Mouse (Mus musculus) forebrain, postnatal 0 days (tissue): Measurements from ENCODE around the gene Nfam1. TPM values are rescaled to one million over a fixed set of nuclear protein-coding genes. Genes with fewer than 3 reads are reported as not detected.

Experiments used
- ATAC-seq: fragments of 200-750 bp; cut with Nextera tagmentation; 2 replicates; pipeline ENCODE4 v1.8.0; 2017; ENCODE audit warnings: mild to moderate bottlenecking, moderate library complexity
- DNase-seq: peaks from one replicate; pipeline ENCODE4 v3.0.0-alpha.2; 2015
- H3K27ac ChIP-seq: fragments of 300-500 bp; sonication (generic); 2 replicates; pipeline ENCODE4 v1.5.1; 2014; ENCODE audit warnings: low read depth, mild to moderate bottlenecking, antibody characterized with exemption, low read length, moderate library complexity, mixed read lengths
- H3K27me3 ChIP-seq: fragments of 300-500 bp; sonication (generic); 2 replicates; pipeline ENCODE4 v1.6.1; 2014; ENCODE audit warnings: mild to moderate bottlenecking, low read length, mixed read lengths; ENCODE audit not compliant: insufficient read depth
- H3K36me3 ChIP-seq: fragments of 300-500 bp; sonication (generic); 2 replicates; pipeline ENCODE4 v1.6.1; 2014; ENCODE audit warnings: mild to moderate bottlenecking, moderate library complexity; ENCODE audit not compliant: insufficient read depth
- H3K4me1 ChIP-seq: fragments of 300-500 bp; sonication (generic); 2 replicates; pipeline ENCODE4 v1.6.1; 2014; ENCODE audit warnings: antibody characterized with exemption; ENCODE audit not compliant: insufficient read depth
- H3K4me2 ChIP-seq: fragments of 300-500 bp; sonication (generic); 2 replicates; pipeline ENCODE4 v1.6.1; 2014; ENCODE audit warnings: low read depth, mild to moderate bottlenecking, moderate library complexity
- H3K4me3 ChIP-seq: fragments of 300-500 bp; sonication (generic); 2 replicates; pipeline ENCODE4 v1.5.1; 2014; ENCODE audit warnings: low read depth, low read length, mixed read lengths
- H3K9ac ChIP-seq: fragments of 300-500 bp; sonication (generic); 2 replicates; pipeline ENCODE4 v1.6.1; 2014; ENCODE audit warnings: mild to moderate bottlenecking
- H3K9me3 ChIP-seq: fragments of 300-500 bp; sonication (generic); 2 replicates; pipeline ENCODE4 v1.6.1; 2016; ENCODE audit warnings: low read length
- CTCF ChIP-seq: sonication (generic); IDR thresholded peaks from 2 replicates; pipeline ENCODE4 v1.5.1; 2016; ENCODE audit warnings: antibody characterized with exemption, control low read depth, low read depth
- WGBS: fragments of 180-500 bp; shearing (Covaris S2); extraction: QIAGEN DNeasy Blood & Tissue Kit; methylation state at CpG from one replicate; pipeline ENCODE4 v1.1.7; 2014; 5-methylcytosine and 5-hydroxymethylcytosine counted together
- polyA plus RNA-seq: library from polyadenylated mRNA; unstranded; fragments of >200 nt; fragmentation: Nextera tagmentation; extraction: Ambion mirVana; gene quantifications from 2 replicates; pipeline ENCODE4 v1.2.1, GENCODE M21; 2015
- total RNA-seq: library from RNA; depleted of rRNA; stranded (reverse); fragments of >200 nt; gene quantifications from 2 replicates; pipeline ENCODE4 v1.2.3, GENCODE M21; 2014

Nfam1 gene
- total and polyA plus RNA-seq, 2 experiments from 2014 or later, result 1.8 to 2.9 TPM

- no peak for TF ChIP-seq CTCF
Observed at GRCm38 (mm10) chr15:83008761-83009423, 24.2 kb downstream of the Nfam1 start.

GRCm38 (mm10) chr15:83007346-83007920 is 25.7 kb downstream of the Nfam1 start:
- no peaks in the 10 kb centered on the region for H3K27me3 ChIP-seq
- no peak overlapping the region for H3K27ac ChIP-seq
- no peaks in the 10 kb centered on the region for H3K36me3 ChIP-seq
- DNase-seq (no peak), ATAC-seq (no peak)
- H3K9me3 ChIP-seq, result no peaks in the 10 kb centered on the region
- no peak overlapping the region for H3K9ac ChIP-seq
- WGBS, result 51% methylated on average over 15 of the region's 15 CpGs
- H3K4me2 ChIP-seq, result no peak overlapping the region
- no peak for TF ChIP-seq CTCF
- H3K4me1 ChIP-seq, result peaks cover 16% of the 10 kb centered on the region
- H3K4me3 ChIP-seq, result no peak overlapping the region

More at GRCm38 (mm10) chr15:83008761-83009423, 24.2 kb downstream of the Nfam1 start:
- DNase-seq (no peak), ATAC-seq (no peak)
- no peak overlapping the region for H3K4me3 ChIP-seq
- H3K9ac ChIP-seq, result no peak overlapping the region
- H3K36me3 ChIP-seq, result no peaks in the 10 kb centered on the region
- no peaks in the 10 kb centered on the region for H3K9me3 ChIP-seq
- H3K27me3 ChIP-seq, result no peaks in the 10 kb centered on the region
- no peak overlapping the region for H3K4me2 ChIP-seq
- peaks cover 7% of the 10 kb centered on the region; the same call in 1 of the 2 replicates for H3K4me1 ChIP-seq
- H3K27ac ChIP-seq, result no peak overlapping the region
- 66% methylated on average over 13 of the region's 13 CpGs for WGBS

DNA sequence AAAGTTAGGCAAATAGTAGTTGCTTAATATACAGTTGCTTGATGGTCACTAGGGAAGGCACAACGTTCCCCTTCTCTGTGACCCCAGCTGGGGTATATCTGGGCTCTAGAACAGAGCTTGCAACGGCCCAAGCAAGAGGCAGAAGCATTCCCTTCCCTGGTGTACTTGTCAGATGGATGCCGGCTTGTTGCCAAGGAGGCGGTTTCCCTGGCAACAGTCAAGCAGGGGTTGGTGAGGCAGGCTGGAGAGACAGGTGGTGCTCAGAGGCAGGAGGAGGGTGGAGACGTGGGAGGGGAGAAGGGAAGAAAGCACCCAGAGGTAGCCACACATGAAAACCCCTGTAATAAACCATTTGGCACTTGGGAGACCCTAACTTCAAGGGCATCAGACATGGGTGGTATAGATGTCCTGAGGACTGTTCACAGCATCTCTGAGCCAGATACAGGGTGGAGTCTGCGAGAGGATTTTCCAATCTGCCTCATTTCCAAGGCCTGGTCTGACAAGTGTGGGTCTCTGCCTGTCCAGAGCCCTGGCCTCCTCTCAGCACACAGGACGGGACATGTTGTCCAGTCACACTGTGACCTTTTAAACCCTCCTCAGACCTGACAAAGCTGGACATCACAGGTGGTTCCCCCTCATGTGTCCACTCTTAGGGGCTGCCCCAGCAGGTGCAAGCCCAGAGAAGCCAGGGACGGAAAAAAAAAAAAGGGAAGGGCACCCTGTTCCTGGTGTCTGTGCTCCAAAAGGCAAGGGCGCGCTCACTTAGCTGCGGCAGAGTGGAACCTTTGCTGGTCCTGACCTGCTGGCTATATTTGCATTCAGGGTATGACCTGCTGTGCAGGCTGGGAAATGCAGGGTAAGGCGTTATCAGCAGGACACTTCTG is 30.2 kb downstream of the Nfam1 start:
- Histone ChIP-seq H3K27ac (peak overlapping the region; percentile 66), H3K9me3 (no peaks in the 10 kb centered on the region), H3K4me1 (peaks cover 20% of the 10 kb centered on the region), H3K36me3 (no peaks in the 10 kb centered on the region), H3K27me3 (no peaks in the 10 kb centered on the region), H3K4me2 (0 out of 2 replicates have a peak overlapping the region, but pooled peaks have one; percentile 8), H3K4me3 (no peak overlapping the region), H3K9ac (peak overlapping the region; percentile 22; the same call in 1 of the 2 replicates)
- 36% methylated on average over 12 of the region's 12 CpGs for WGBS
- TF ChIP-seq CTCF, result no peak
- DNase-seq, result peak; percentile 94
- peak; percentile 96 for ATAC-seq

DNA sequence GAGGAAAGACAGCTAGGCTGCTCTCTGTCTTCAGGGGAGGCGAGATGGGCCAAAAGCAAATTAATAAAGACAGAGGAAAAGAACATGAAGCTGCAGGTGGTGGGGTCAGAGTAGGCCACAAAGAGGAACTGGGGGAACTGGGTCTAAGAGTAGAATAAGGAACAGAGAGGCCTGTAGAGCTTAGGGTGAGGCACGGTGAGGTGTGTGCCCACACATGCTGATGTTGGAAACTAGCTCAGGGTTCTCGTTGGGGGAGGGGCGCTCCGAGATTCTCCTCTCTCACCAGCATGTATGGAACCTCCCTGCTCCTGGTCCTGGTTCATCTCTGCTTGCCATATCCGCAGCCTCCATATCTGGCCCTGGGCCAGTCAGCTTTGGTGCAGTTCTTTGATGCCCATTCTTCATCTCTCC is 34.3 kb downstream of the Nfam1 start:
- ATAC-seq (no peak), DNase-seq (no peak)
- no peak overlapping the region for H3K4me2 ChIP-seq
- H3K4me1 ChIP-seq, result peaks cover 39% of the 10 kb centered on the region
- TF ChIP-seq CTCF, result no peak
- no peaks in the 10 kb centered on the region for H3K9me3 ChIP-seq
- H3K4me3 ChIP-seq, result no peak overlapping the region
- H3K36me3 ChIP-seq, result no peaks in the 10 kb centered on the region
- H3K27me3 ChIP-seq, result no peaks in the 10 kb centered on the region
- H3K9ac ChIP-seq, result no peak overlapping the region
- H3K27ac ChIP-seq, result no peak overlapping the region
- 80% methylated on average over 5 of the region's 6 CpGs for WGBS

DNA sequence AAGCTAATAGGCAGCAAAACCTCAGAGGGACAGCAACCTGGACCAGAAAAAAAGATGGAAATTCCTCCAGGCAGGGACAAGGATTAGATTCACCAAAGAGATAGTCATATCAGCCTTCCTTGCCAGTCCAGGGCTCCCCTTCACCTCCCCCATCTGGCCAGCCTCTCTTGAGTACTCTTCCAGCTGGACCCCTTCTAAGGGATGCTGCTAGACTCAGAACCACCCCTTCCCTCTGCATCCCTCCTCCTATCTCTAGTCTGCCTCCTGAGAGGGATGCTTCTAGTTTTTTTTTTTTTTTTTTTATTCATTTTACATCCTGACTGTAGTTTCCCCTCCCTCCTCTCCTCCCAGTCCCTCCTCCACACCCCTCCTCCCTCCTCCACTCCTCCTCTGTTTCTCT is 36.7 kb downstream of the Nfam1 start:
- ATAC-seq, result no peak
- DNase-seq, result no peak
- Histone ChIP-seq H3K9ac (no peak overlapping the region), H3K4me3 (no peak overlapping the region), H3K4me2 (no peak overlapping the region), H3K27me3 (no peaks in the 10 kb centered on the region), H3K36me3 (no peaks in the 10 kb centered on the region), H3K9me3 (no peaks in the 10 kb centered on the region), H3K4me1 (peaks cover 24% of the 10 kb centered on the region), H3K27ac (no peak overlapping the region)
- no peak for TF ChIP-seq CTCF

DNA sequence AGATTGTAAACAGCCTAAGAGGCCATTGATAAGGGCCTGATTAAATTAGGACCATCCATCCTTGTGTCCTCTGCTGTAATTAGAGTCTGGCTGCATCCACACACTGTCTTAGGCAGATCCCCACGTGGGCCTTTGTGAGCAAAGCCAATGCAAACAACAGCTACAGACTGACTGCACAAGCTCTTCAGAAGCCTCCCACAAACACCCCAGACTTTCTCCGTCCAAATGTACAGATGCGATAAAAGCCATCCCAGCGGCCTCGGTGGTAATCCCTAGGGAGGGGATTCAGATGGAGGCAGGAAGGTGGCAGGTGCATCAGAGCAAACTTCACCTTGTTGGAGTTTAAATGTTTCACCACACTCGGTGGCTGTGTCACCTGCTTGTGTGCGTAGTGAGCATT is 37.9 kb downstream of the Nfam1 start:
- peak; percentile 56 for DNase-seq
- peaks cover 24% of the 10 kb centered on the region for H3K4me1 ChIP-seq
- H3K27ac ChIP-seq, result peak overlapping the region; percentile 40
- no peak overlapping the region for H3K4me3 ChIP-seq
- WGBS, result 19% methylated on average over 7 of the region's 7 CpGs
- no peaks in the 10 kb centered on the region for H3K9me3 ChIP-seq
- no peak overlapping the region for H3K9ac ChIP-seq
- no peaks in the 10 kb centered on the region for H3K27me3 ChIP-seq
- TF ChIP-seq CTCF, result no peak
- peak; percentile 58; the same call in 1 of the 2 replicates for ATAC-seq
- H3K4me2 ChIP-seq, result no peak overlapping the region
- no peaks in the 10 kb centered on the region for H3K36me3 ChIP-seq
